Mouse (Mus musculus) fibroblast of lung, adult 2 months (primary cell): ENCODE data around the gene Fermt1.

ENCODE experiments used
- DNase-seq: peaks from one replicate; pipeline ENCODE4 v3.0.0-alpha.2; 2011; ENCODE audit warnings: low read depth

The Fermt1 gene

DNA sequence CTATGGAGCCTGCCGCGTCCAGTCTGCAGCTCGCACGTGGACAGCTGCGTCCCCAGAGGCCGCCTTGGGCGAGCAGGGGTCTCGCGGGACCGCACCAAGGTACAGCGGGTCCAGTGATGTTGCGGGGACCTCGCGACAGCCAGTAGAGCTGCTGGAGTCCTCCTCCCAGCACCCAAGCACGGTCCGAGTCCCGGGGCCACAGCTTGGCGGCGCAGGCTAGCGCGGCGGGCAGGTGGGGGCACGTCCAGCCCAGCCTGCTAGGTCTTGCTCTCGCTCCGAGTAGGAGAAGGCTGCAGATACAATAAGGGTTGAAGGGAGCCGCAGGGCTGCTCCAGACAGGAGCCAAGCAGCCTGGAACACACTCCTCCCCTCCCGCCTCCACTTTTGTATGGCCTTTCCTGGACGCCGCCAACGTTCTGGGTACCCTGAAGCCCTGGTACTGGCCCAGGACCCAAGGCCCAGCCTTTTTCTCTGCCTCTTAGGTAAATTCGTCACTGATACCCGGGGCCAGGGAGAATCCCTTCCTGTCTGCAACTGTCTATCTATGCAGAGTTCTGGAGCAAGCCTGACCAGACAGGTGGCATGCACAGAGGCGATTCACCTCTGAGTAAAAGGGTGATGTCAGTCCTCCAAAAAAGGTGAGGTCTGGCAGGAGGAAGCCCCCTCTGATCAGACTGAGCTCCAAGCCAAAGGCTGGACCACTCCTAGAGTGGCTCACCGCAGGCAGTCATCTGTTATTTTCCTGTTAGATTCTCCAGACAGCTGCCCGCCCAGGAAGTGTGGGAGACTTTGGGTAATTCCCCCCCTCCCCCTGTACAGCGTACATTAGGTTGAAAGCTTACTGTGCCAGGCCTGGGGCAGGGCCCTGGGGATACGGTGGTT lies at the start of gene Fermt1:
Fermt1 (minus strand) TSS at position 581 of the 882 bp plus-strand sequence.
- no peak for DNase-seq

DNA sequence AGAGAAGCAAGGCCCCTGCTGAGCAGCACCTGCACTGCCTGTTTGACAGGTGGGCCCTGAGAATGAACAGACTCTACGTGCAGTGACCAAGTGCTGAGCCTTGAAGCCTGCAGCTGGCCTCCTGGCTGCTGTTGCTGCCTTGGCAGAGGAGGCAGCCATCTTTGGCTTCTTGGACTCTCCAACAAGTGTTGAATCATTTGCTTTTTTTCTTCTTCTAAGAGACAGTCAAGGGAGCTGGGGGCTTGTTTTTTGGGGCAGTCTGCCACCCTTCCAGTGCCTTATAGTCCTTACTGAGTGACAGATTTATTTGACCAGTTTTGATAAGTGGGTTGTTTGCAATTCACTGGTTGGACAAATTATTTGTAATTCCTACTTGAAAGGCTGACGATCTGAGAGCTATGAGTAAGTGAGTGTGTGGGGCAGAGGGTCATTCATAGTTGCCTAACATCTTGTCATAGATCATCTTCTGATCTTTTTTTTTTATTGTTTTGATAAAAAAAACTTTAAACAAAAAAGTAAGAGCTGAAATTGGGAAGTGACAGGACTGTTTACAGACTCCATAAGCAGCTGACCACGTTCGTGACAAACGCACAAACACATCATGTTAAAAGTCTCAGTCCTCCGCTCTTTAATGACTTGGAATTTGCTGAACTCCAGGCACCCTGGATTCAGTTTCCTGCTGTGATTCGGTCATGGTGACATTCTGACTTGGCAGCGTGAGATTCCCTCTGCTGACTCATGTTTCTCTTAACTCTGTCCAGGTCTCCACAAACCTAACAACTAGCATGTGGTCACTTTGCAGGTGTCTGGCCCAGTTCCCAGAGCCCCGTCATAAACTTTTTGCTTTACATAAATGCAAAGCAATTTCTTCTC lies 47.2 kb upstream of the Fermt1 start:
- peak; percentile 25 for DNase-seq

DNA sequence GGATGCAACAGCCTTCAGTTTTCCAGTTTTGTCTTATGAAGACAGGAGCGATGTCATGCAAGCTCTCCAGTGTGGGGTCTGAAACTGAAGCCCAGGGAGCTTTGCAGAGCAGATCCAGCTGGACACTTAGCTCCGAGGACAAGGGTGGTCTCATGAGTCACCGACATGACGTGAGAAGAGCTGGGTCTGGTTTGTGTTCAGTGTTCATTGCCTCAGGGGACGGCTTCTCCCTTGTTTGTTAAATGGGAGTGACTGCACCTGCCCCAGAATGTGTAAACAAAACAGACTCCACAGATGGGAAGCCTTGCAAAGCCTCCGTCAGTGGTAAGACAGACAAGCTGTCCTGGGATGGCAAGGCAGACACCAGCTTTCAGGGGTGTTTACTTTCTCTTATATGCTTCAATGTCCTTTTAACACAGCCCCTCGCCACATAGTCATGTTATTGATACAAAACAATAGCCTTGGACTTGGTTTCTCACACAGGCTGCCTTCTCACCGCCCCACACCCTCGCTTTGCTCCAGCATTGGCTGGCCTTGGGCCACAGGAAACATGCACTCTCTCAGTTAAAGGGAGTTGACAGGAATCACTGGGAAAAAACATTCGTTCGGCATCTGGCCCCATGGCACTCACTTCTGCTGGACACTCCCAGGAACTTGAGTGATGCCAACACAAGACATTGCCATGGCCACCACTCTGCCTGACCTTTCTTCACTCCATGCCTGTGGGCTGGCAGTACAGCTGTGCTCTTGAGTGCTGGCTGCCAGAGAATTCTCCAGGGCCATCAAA lies 44.3 kb upstream of the Fermt1 start:
- DNase-seq, result peak; percentile 13

DNA sequence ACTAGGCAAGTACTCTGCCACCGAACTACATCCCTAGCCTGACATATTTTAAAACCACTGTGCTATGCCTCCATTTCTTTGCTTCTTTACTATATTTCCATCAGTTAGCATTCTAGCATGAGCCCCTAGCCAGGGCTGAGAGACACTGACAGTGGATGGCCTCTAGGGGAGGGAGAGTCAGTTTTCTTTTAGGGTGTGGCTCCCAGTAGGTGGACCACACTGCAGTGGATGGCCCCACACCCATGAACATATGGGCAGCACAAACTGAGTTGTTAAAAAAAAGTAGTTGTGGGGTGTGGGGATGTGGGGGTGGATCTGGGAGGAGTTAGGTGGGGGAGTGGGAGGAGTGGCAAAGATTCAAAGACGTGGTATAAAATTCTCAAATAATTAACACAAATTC lies 27.6 kb upstream of the Fermt1 start:
- DNase-seq, result no peak

DNA sequence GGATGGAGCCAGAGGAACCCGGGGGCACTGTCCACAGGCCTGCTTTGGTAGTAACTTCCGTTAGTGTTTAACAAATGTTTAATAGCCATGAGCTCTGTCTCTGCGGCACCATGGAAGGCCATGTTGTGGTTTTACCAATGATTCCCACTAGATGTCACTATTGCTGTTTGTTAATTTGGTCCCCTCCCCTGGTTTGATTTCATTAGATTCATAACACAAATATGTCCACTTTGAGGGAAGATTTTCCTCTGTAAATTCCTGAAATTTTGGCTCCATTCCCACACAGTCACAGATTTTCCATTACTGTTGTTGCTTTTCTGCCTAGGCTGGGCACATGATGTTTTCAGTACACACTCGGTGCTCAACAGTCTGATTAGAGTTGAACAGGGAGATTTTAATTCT lies 25.1 kb upstream of the Fermt1 start:
- peak; percentile 31 for DNase-seq

DNA sequence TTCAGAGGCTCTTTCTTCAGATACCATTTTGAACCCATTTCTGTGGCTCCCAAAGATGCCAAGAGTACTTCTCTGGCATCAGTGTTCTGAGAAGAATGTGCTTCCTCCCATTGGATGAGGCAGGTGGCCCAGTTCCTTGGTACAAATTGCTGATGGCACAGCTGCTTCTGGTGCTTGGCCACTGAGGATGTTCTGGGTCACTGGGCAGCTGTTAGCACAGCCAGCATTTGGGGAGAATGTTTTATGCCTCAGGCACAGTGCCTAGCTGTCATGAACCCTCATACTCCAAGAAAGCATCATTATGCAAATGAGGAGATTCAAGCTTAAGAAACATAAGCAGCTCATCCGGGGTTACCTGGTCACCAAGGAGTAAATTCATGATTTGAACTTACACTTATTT lies 12.1 kb upstream of the Fermt1 start:
- no peak for DNase-seq

DNA sequence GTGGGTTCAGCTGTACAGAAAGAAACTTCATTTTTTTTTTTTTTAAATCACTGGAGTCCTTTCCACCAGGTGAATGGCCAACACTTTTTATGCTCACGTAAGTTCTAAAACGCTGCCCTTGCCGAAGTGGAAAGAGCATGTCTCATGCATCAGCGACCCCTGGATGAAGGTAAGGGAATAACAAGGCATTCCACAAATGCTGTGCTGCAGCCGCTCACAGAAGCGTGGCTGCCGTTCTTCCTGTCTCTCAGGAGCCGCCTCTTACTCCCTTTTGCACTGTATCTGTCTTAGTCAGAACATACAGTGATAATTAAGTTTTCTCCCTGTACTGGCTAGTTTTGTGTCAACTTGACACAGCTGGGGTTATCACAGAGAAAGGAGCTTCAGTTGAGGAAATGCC lies 6.5 kb upstream of the Fermt1 start:
- no peak for DNase-seq

DNA sequence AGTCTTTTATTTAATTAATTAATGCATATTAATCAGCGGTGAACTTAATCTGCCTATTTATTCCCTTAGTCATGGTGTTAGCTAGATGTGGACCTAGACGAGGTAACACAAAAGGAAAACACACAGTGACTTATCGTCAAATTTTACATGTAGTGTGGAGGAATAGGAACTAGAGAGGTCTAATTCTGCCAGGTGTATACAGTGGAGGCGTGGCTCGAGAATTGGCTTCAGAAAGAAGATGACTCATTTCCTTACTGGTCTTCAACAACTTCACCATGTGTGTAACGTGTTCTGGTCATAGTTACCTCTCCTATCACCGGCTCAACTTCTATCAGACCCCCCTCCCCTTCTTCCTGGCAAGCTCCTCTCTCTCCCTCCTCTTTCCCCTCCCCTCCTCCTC lies 2.5 kb upstream of the Fermt1 start:
- no peak for DNase-seq

DNA sequence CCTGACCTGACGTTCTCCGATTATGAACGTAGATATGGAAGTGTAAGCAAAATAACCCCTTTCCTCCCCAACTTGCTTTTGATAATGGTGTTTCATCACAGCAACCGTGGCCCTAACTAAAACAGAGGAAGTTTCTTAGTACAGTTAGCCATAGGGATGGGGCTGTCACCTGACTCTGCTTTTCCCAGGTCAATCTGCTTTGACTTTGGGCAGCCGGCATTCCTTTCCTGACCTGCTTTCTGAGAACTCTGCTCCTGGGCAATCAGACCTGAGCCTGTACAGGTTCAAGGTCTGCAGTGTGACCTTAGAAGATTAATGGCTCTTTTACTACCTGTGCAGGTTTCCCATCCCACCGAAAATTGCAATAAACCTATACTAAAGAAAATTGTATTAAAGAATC lies 1.3 kb upstream of the Fermt1 start:
- DNase-seq, result no peak

DNA sequence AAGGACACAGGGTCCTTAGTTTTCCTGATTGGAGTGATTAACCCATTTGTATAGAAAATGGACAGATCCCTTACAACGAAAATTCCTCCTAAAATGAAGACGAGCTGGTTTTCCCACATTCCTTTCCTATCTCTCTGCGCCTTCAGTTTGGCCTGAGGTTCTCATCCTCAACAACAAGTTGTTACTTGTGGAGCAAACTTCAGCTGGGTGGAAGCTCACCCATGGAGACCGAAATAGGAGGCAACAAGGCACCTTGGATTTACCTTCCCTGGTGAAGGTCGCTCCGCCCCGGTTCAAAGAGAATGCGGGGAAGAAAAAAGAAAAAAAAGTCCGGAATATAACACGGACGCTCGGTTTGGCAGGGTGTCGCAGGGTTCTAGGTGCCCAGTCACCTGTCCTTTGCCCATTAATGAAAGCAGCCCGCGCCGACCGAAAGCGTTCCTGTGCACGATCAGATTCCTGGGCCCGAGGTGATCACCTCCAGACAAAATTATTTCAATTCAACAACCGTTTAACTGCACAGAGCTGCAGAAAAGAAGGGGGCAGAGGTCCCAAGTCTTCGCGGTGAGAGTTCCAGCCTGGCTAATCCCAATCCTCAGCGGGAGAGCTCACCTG lies 888 bp downstream of the Fermt1 start:
- DNase-seq, result no peak

DNA sequence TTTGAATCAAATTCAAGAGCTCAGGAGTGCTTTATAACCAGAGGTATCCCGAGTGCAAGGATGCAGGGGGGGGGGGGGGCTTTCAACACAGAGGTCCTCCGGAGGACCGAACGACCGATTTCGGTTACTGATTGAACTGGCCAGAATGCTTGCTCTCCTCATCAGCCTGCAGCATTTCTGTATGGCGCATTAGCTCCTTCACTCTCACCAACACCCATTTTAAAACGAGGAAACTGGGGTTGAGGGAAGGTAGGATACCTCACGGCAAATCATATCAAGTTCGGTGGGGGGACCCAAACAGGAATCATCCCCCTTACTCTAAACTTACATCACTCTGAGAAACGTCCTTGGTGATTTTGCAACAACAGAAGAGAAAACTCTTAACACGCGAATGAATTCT lies 1.7 kb downstream of the Fermt1 start:
- DNase-seq, result no peak

DNA sequence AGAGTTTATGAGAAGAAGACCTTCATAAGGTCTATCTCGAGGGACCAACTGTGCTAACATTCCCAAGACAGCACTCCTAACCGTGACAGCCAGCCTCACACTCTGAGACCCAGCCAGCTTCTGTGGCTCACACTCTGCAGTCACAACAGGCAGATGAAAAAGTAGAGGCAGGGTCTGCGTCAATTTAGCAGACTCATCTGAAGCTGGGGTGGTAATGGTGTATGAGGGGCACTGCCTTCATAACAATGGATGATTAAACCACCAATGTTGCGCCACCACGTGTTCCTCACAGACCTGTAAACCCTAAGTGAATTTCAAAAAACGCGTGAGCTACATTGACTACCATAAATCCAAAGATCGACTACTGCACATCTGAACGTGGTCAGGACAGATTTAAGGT lies 2.1 kb downstream of the Fermt1 start:
- DNase-seq, result no peak

DNA sequence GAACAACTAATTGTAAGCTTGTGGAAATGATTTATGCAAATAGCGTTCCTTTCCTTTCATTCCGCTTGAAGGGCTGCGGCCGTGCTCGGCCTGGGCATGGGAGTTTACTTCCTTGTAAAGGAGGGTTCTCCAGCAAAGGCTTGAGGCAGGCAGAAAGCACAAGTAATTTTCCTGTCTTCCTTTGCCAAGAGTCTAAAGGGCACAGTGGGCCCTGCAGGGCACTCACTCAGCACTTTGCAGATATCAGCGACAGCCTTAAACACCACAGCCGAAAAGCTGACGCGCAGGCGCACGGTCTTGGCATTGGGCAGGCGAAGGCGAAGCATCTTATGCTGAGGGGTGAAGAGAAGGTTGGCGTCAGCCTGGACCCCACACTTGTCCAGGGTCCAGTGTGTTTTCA lies 6.7 kb downstream of the Fermt1 start:
- no peak for DNase-seq

DNA sequence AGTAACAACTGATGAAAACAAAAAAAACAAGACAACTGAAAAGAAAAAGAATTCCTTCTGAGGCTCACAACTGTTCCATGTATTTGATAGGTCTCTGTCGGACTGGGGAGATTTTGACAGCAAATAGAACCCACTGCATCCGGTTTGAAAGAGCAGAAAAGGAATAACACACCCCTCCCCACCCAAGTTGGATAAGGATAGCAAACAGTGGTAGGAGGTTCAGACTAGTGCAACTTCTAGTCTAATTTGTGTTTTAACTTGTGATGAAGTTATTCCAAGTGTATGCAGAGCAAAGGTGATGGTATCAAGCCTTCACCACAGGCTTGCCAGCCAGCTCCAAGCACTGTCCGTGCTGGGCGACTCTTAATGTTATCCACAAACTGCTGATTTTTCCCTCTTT lies 9.5 kb downstream of the Fermt1 start:
- DNase-seq, result no peak

DNA sequence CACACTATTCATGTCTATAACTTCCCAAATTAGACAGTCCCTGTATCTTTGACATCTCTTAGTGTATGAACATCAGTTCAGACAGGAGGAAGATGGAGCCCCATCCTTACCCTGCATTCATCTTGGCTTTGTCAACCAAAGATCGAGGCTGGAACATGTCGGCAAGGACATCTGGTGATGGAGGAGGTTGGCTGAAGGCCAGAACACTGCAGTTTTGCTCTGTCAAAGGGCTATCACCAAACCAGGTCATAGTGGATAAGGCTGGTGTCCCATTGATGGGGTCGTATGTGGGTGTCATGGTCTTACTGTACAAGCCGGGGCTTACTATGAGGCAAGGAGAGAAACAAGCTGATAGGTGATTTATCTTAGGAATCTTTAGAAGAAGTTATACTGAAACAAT lies 11.0 kb downstream of the Fermt1 start:
- DNase-seq, result no peak

DNA sequence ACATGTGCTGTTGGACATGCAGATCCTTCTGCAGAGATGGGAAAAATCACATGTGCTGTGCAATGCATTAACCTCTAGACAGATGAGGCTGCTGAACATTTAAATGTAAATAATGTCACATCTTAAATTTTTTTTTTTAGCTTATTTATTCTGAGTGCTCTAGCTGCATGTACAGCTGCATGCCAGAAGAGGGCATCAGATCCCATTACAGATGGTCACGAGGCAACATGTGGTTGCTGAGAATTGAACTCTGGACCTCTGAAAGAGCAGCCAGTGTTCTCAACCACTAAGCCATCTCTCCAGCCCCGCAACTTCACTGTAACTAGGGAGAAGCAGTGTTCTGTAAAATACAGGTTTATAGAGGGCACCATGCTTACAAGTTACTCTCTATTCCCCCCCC lies 11.6 kb downstream of the Fermt1 start:
- DNase-seq, result no peak

DNA sequence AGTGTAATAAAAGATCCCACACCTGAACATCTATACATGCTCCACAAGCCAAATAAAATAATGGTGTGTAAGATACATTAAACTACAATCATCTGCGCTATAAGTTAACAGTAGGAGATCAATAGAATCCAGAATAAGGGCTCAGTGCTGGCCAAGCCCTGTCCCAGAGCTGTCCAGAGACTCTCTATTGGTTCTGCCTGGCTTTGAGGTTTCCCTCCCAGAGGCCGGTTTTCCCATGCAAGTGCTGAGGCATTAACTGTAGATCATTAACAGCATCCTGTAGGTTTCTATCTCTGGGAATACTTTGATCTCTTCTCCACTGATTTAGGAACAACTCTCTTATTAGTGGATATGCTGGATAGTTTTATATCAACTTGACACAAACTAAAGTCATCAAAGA lies 16.7 kb downstream of the Fermt1 start:
- no peak for DNase-seq

DNA sequence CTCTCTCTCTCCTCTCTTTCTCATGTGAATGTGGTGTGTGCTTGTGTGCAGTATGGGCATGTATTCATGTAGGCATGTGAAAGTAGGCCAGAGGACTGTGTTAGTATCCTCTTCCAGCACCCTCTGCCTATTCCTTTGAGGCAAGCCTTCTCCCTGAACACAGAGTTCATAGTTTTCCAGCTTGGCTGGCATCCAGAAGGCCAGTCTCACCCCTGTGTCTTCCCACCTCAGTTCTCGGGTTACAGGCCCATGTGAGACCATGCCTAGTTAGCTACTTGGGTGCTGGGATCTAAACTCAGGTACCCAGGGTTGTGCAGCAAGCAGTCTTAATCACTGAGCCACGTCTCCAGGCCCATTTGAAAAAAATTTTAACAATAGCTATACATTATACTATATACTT lies 17.8 kb downstream of the Fermt1 start:
- DNase-seq, result no peak

DNA sequence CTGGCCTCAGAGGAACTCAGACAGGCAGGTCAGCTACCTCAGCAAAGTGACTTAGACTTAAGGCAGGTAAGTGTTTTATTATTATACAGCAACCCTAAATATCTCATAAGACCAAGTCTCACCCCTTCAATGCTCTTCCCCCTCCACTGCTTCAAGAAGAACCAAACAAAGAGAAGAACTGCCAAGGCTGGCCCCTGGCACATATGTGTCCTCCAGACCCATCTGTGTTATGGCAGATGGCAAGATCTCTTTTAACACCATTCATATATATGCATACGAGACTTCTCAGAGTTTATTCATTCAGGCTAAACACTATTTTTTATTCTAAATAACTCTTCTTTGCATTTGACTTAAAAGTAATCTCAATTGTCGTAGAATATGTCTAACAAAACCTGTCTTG lies 18.4 kb downstream of the Fermt1 start:
- no peak for DNase-seq

DNA sequence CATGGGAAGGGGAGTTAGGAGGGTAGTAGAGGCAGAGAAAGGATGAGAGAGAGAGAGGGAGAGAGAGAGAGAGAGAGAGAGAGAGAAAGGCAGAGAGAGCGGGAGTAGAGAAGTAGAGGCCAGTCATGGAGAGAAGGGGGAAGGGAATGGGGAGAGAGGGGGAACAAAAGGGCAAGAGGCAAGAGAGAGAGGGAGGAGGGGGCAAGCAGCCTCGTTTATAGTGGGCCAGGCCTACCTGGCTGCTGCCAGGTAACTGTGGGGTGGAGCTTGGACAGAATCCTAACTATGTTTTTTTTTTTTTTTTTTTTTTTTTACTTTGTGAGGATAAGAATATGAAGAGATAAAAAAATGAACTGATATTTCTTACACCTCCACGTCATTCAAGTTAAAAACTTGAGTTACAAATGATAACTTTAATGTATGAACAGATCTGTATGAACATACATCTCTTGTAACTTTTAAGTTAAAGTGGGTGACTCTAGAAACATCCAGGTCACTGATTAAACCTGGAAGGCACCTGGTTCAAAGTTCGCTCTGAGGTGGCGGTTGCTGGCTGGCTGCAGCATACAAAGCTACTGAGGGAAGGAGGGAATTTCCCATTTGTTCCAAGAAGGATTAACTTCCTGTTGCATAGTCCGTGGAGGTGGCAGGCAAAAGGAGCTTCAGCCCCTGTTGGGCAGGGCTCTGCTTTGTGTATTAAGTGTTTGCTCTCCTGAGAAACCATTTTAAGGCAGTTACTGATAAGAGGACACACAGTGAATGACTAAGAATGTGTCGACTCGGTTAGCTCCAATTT lies 22.2 kb downstream of the Fermt1 start:
- DNase-seq, result no peak
